ENCODE assay signal across 8 mouse cellular contexts in genomic region chr10:92162473-92163011, GRCm38 (mm10).
DNase-seq lines count a peak whose midpoint lies in the region; ATAC-seq and TF ChIP-seq lines count a peak whose summit lies in the region.

No protein-coding gene starts in this region.

- H3K36me3 ChIP-seq in heart, embryonic 13.5 days: no peaks in the 10 kb centered on the region
- H3K36me3 ChIP-seq in heart, adult 2 months (ENCODE audit: control insufficient read depth, insufficient read depth, low read length): no peaks in the 10 kb centered on the region
- no peaks in the 10 kb centered on the region; the same call in 1 of the 2 replicates for H3K36me3 ChIP-seq in hindbrain, embryonic 16.5 days (ENCODE audit: control insufficient read depth, insufficient read depth, low read length)
- no peaks in the 10 kb centered on the region for H3K36me3 ChIP-seq in liver, embryonic 14.5 days (replicated peaks; ENCODE audit: control insufficient read depth, insufficient read depth, low read depth)

- peaks cover 10% of the 10 kb centered on the region for H3K4me1 ChIP-seq in heart, embryonic 13.5 days
- peaks cover 3% of the 10 kb centered on the region for H3K4me1 ChIP-seq in heart, adult 2 months (ENCODE audit: control insufficient read depth, insufficient read depth, low read length)
- no peaks in the 10 kb centered on the region for H3K4me1 ChIP-seq in hindbrain, embryonic 16.5 days (ENCODE audit: control insufficient read depth, insufficient read depth, low read depth, low read length)
- H3K4me1 ChIP-seq in liver, embryonic 14.5 days (replicated peaks; ENCODE audit: control insufficient read depth in 2 of 2, insufficient read depth in 2 of 2, low read length in 1 of 2): no peaks in the 10 kb centered on the region

- H3K9me3 ChIP-seq in heart, embryonic 13.5 days: no peaks in the 10 kb centered on the region
- no peaks in the 10 kb centered on the region for H3K9me3 ChIP-seq in hindbrain, embryonic 16.5 days (ENCODE audit: control insufficient read depth, low read length)
- H3K9me3 ChIP-seq in liver, embryonic 14.5 days (ENCODE audit: control insufficient read depth, low read length): no peaks in the 10 kb centered on the region

- peaks cover 41% of the 10 kb centered on the region for H3K27me3 ChIP-seq in heart, embryonic 13.5 days (replicated peaks)
- H3K27me3 ChIP-seq in heart, adult 2 months (ENCODE audit: control insufficient read depth, insufficient read depth, low read length): peaks cover 7% of the 10 kb centered on the region
- H3K27me3 ChIP-seq in hindbrain, embryonic 16.5 days (replicated peaks; ENCODE audit: control insufficient read depth, insufficient read depth, low read length): no peaks in the 10 kb centered on the region
- H3K27me3 ChIP-seq in liver, embryonic 14.5 days (ENCODE audit: control insufficient read depth, insufficient read depth, low read length): peaks cover 7% of the 10 kb centered on the region

- TF ChIP-seq POLR2A in heart, adult 2 months (IDR thresholded peaks at IDR 0.05; ENCODE audit: insufficient read depth, low read depth, low read length): no peak

- peak overlapping the region; percentile 49 for H3K4me3 ChIP-seq in heart, embryonic 13.5 days
- no peak overlapping the region for H3K4me3 ChIP-seq in heart, adult 2 months
- H3K4me3 ChIP-seq in hindbrain, embryonic 16.5 days (ENCODE audit: low read length): peak overlapping the region; percentile 54
- no peak overlapping the region for H3K4me3 ChIP-seq in liver, embryonic 14.5 days (ENCODE audit: insufficient read depth in 1 of 2, low read depth in 2 of 2, low read length in 2 of 2)

- no peak overlapping the region for H3K27ac ChIP-seq in heart, embryonic 13.5 days (replicated peaks)
- no peak overlapping the region for H3K27ac ChIP-seq in heart, adult 2 months
- H3K27ac ChIP-seq in hindbrain, embryonic 16.5 days (ENCODE audit: low read depth, low read length): peak overlapping the region; percentile 85
- H3K27ac ChIP-seq in liver, embryonic 14.5 days: no peak overlapping the region

- no peak for TF ChIP-seq CTCF in heart, adult 2 months (IDR thresholded peaks at IDR 0.05)
- no peak for TF ChIP-seq CTCF in liver, embryonic 14.5 days (IDR thresholded peaks at IDR 0.05; ENCODE audit: low read depth)

- no peak for ATAC-seq in heart, embryonic 13.5 days (ENCODE audit: extremely low read depth, insufficient number of reproducible peaks, low FRiP score, low TSS enrichment)
- ATAC-seq in hindbrain, embryonic 16.5 days: peak; percentile 68
- no peak for ATAC-seq in liver, embryonic 14.5 days (ENCODE audit: insufficient read depth)

- no peaks in the 10 kb centered on the region for H3K79me2 ChIP-seq in heart, adult 2 months (replicated peaks; ENCODE audit: control insufficient read depth, insufficient read depth, low read length)

- H3K4me2 ChIP-seq in heart, embryonic 13.5 days: peak overlapping the region; percentile 75
- H3K4me2 ChIP-seq in hindbrain, embryonic 16.5 days (ENCODE audit: low read length): peak overlapping the region; percentile 59
- peak overlapping the region; percentile 13; the same call in 1 of the 2 replicates for H3K4me2 ChIP-seq in liver, embryonic 14.5 days (ENCODE audit: low read depth)

- no peak for DNase-seq in heart, adult 2 months
- peak; percentile 65 for DNase-seq in Muller cell, postnatal 12 days (ENCODE audit: inconsistent ontology term)
- DNase-seq in embryo, embryonic 11.5 days (ENCODE audit: low read depth, low spot score): peak; percentile 32
- DNase-seq in liver, embryonic 14.5 days (ENCODE audit: low read depth in 3 of 3, low spot score in 3 of 3): no peak
- peak; percentile 87 for DNase-seq in retina, postnatal 1 day
- no peak for DNase-seq in adipocyte (ENCODE audit: low spot score)

- intact Hi-C loops in heart, adult 2 months (cut with DNase I): no loop called here

- TF ChIP-seq EP300 in heart, adult 2 months (IDR thresholded peaks at IDR 0.05; ENCODE audit: insufficient read depth, low read depth, low read length): no peak
- no peak for TF ChIP-seq EP300 in liver, embryonic 14.5 days (IDR thresholded peaks at IDR 0.05; ENCODE audit: low read depth)

- WGBS in heart, embryonic 13.5 days: 2% methylated on average over 29 of the region's 29 CpGs
- WGBS in heart, adult 2 months: 3% methylated on average over 29 of the region's 29 CpGs
- WGBS in hindbrain, embryonic 16.5 days: under 1% methylated on average over 29 of the region's 29 CpGs
- 2% methylated on average over 29 of the region's 29 CpGs for WGBS in liver, embryonic 14.5 days (ENCODE audit: insufficient replicate concordance)

- peak overlapping the region; percentile 67 for H3K9ac ChIP-seq in heart, embryonic 13.5 days
- H3K9ac ChIP-seq in heart, adult 2 months (ENCODE audit: low read depth, low read length): no peak overlapping the region
- peak overlapping the region; percentile 72 for H3K9ac ChIP-seq in hindbrain, embryonic 16.5 days (ENCODE audit: low read depth, low read length)
- H3K9ac ChIP-seq in liver, embryonic 14.5 days (replicated peaks): no peak overlapping the region

Comparison
In these comparisons a context has a peak if more than half of its experiments do, and no peak if none do; other contexts are left out.
1. H3K4me3 ChIP-seq: peak in heart, embryonic 13.5 days (single experiment) and hindbrain, embryonic 16.5 days (single experiment); none in heart, adult 2 months (single experiment) and liver, embryonic 14.5 days (0 of 2).
2. H3K9ac ChIP-seq: peak in heart, embryonic 13.5 days (single experiment) and hindbrain, embryonic 16.5 days (single experiment); none in heart, adult 2 months (single experiment) and liver, embryonic 14.5 days (single experiment).
3. H3K4me2 ChIP-seq: peak in every context shown above with its lines; median percentile 75 in heart, embryonic 13.5 days; 59 in hindbrain, embryonic 16.5 days; 13 in liver, embryonic 14.5 days.
4. DNase-seq: peak in Muller cell, postnatal 12 days (single experiment), embryo, embryonic 11.5 days (single experiment) and retina, postnatal 1 day (single experiment); none in heart, adult 2 months (0 of 2), liver, embryonic 14.5 days (0 of 3) and adipocyte (single experiment).